Mouse (Mus musculus): Measurements from ENCODE around the gene Rbpjl. TPM values are rescaled to one million over a fixed set of nuclear protein-coding genes. Genes with fewer than 3 reads are reported as not detected.

Rbpjl gene
- polyA plus RNA-seq, 1 experiment from 2014 or later: 10.4 TPM

GRCm38 (mm10) chr2:164428451-164428850, 25.5 kb downstream of the Rbpjl start:
- no peak overlapping the region for H3K9ac ChIP-seq (ENCODE audit: low read length)
- DNase-seq (ENCODE audit: low spot score) (no peak), ATAC-seq (replicated peaks; ENCODE audit: low FRiP score, low TSS enrichment, low read depth) (no peak)
- peaks cover 32% of the 10 kb centered on the region for H3K4me1 ChIP-seq (replicated peaks; ENCODE audit: control insufficient read depth, insufficient read depth, low read length)
- no peak overlapping the region for H3K27ac ChIP-seq (ENCODE audit: low read depth)
- no peaks in the 10 kb centered on the region for H3K9me3 ChIP-seq (ENCODE audit: control insufficient read depth, low read length)
- H3K4me3 ChIP-seq (ENCODE audit: low read depth, low read length): no peak overlapping the region
- no peak overlapping the region for H3K4me2 ChIP-seq (ENCODE audit: low read length)
- 33% methylated on average over 5 of the region's 5 CpGs for WGBS
- no peaks in the 10 kb centered on the region for H3K27me3 ChIP-seq (replicated peaks; ENCODE audit: control insufficient read depth, insufficient read depth, low read length)
- H3K36me3 ChIP-seq (ENCODE audit: control insufficient read depth, insufficient read depth, low read length): peaks cover 58% of the 10 kb centered on the region

DNA sequence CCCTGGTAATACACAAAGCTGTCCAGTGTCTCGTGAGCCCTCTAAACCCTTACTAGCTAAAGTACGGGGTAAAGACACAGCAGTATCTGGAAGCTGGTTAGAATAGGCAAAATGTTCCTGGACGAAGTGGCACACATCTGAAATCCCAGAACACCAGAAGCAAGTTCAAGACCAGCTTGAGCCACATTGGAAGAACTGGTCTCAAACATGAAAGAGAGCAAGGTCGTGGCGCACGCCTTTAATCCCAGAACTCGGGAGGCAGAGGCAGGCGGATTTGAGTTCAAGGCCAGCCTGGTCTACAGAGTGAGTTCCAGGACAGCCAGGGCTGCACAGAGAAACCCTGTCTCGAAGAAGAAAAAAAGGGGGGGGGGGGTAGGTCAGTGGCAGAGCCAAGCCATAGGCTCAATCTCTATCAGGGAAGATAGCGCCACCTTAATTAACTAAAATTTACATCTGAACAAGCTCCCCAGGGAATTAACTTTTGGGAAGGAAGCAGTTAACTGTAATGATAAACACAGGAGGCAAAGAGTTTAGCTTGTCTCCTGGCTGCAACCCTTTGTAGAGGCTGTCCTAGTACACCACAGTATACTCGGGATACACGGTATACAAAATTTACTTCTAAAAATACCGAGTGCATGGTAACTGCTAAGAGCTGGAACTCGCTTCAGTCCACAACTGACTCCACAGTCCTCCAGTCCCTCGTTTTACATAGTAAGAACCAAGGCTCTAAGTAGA, 27.1 kb downstream of the Rbpjl start:
- WGBS: 55% methylated on average over 15 of the region's 15 CpGs
- ATAC-seq (replicated peaks; ENCODE audit: low FRiP score, low TSS enrichment, low read depth) (no peak), DNase-seq (ENCODE audit: low spot score) (no peak)
- H3K4me3 ChIP-seq (ENCODE audit: low read depth, low read length): no peak overlapping the region
- no peaks in the 10 kb centered on the region for H3K27me3 ChIP-seq (replicated peaks; ENCODE audit: control insufficient read depth, insufficient read depth, low read length)
- no peaks in the 10 kb centered on the region for H3K9me3 ChIP-seq (ENCODE audit: control insufficient read depth, low read length)
- no peak overlapping the region for H3K9ac ChIP-seq (ENCODE audit: low read length)
- no peak overlapping the region for H3K4me2 ChIP-seq (ENCODE audit: low read length)
- H3K27ac ChIP-seq (ENCODE audit: low read depth): peak overlapping the region; percentile 29
- H3K4me1 ChIP-seq (replicated peaks; ENCODE audit: control insufficient read depth, insufficient read depth, low read length): peaks cover 33% of the 10 kb centered on the region
- H3K36me3 ChIP-seq (ENCODE audit: control insufficient read depth, insufficient read depth, low read length): peaks cover 42% of the 10 kb centered on the region

DNA sequence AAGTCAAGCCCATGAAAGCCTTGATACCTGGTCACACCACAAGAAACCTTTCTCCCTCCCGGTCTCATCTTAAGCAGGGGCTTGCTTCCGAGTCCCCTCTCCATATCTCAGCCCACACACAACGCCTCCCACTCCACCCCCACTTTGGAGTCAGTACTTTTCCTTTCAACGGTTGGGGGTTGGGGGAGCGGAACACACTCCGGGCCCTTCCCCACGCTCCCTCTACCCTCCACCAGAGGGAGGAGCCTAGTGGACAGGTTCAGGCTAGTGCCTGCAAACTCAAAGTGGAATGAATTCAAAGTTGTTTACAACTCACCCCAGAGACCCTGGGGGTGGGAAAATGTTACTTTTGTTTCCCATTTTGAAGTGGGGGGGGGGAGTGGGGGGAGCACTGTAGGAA, 27.8 kb downstream of the Rbpjl start:
- Histone ChIP-seq H3K9me3 (ENCODE audit: control insufficient read depth, low read length) (no peaks in the 10 kb centered on the region), H3K36me3 (ENCODE audit: control insufficient read depth, insufficient read depth, low read length) (peaks cover 36% of the 10 kb centered on the region), H3K27ac (ENCODE audit: low read depth) (peak overlapping the region; percentile 29), H3K27me3 (replicated peaks; ENCODE audit: control insufficient read depth, insufficient read depth, low read length) (no peaks in the 10 kb centered on the region), H3K9ac (ENCODE audit: low read length) (no peak overlapping the region), H3K4me1 (replicated peaks; ENCODE audit: control insufficient read depth, insufficient read depth, low read length) (peaks cover 33% of the 10 kb centered on the region), H3K4me2 (ENCODE audit: low read length) (peak overlapping the region; percentile 31), H3K4me3 (ENCODE audit: low read depth, low read length) (no peak overlapping the region)
- DNase-seq (ENCODE audit: low spot score) (no peak), ATAC-seq (replicated peaks; ENCODE audit: low FRiP score, low TSS enrichment, low read depth) (no peak)
- WGBS: 7% methylated on average over 7 of the region's 7 CpGs

DNA sequence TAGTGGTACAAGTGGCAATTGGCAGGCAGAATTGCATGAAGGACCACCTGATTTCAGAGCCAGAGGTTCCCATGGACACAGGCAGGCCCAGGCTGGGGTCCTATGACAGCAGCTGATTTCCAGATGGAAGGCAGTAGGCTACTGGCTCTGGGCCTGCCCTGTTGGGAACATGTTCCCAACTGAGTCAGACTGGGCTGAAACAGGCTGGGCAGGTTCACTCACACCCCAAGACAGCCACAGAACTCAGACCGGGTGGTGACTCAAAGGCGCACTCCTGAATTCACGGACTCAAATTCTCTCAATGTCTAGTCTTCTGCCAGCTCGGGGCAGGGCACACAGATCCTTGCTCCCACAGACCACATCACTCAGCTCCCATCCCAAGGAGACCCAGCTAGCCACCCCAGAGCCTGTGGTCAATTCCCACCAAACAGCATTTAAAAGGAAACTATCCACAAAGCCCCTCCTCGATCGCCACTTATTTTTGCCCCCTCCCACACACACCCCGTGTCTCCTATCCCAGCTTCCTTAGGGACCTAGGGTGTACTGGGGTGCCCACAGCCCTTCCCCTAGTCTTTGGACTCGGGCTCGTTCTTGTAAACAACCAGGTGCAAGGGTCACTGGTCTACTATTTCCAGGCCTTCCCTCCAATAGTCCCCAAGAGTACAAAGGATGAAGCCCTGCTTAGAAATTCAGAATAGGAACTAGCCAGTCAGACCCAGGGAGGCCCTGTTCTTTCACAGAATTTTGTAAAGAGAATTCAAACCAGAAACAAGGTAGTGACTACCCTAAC, 28.9 kb downstream of the Rbpjl start:
- Histone ChIP-seq H3K4me1 (replicated peaks; ENCODE audit: control insufficient read depth, insufficient read depth, low read length) (peaks cover 44% of the 10 kb centered on the region), H3K4me3 (ENCODE audit: low read depth, low read length) (no peak overlapping the region), H3K27ac (ENCODE audit: low read depth) (peak overlapping the region; percentile 36; the same call in 1 of the 2 replicates), H3K9me3 (ENCODE audit: control insufficient read depth, low read length) (no peaks in the 10 kb centered on the region), H3K27me3 (replicated peaks; ENCODE audit: control insufficient read depth, insufficient read depth, low read length) (no peaks in the 10 kb centered on the region), H3K36me3 (ENCODE audit: control insufficient read depth, insufficient read depth, low read length) (peaks cover 28% of the 10 kb centered on the region), H3K9ac (ENCODE audit: low read length) (no peak overlapping the region), H3K4me2 (ENCODE audit: low read length) (peak overlapping the region; percentile 28)
- ATAC-seq (replicated peaks; ENCODE audit: low FRiP score, low TSS enrichment, low read depth) (no peak), DNase-seq (ENCODE audit: low spot score) (no peak)
- whole genome bisulfite sequencing: 57% methylated on average over 9 of the region's 9 CpGs

- no peak for ATAC-seq (replicated peaks; ENCODE audit: low FRiP score, low TSS enrichment, low read depth)
- no peak for DNase-seq (ENCODE audit: low spot score)
These were observed 29.7 kb downstream of the Rbpjl start for GRCm38 (mm10) chr2:164432541-164433191.

DNA sequence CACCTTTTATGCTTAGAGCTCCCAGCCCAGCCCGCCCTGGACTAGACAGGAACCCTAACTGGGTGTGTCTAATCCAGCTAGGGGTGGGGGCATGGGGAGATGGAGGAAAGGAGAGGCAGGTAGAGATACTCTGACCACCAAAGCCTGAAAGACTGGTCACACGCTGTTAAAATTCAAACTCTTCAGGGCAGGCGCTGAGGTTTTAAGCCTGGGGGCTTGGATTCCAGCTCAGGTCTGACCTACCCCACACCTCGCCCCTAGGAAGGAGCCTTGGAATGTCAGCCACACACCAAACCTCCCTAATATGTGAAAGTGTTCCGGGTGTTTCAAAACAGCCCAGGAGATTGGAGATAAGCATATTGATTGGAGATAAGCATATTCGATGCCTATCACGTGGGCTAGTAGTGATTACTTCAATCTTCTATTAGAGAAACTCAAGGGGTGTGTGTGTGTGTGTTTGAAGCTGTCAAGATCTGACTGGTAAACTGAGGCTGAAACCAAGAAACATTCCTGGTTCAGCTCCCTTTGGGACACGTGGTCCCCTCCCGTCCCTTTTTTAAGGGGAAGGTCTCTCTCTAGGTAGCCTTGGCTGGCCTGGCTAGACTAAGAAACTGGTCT, 30.4 kb downstream of the Rbpjl start:
- Histone ChIP-seq H3K36me3 (ENCODE audit: control insufficient read depth, insufficient read depth, low read length) (peaks cover 13% of the 10 kb centered on the region; the same call in 1 of the 2 replicates), H3K9ac (ENCODE audit: low read length) (no peak overlapping the region), H3K4me3 (ENCODE audit: low read depth, low read length) (no peak overlapping the region), H3K27ac (ENCODE audit: low read depth) (peak overlapping the region; percentile 36), H3K9me3 (ENCODE audit: control insufficient read depth, low read length) (no peaks in the 10 kb centered on the region), H3K27me3 (replicated peaks; ENCODE audit: control insufficient read depth, insufficient read depth, low read length) (no peaks in the 10 kb centered on the region), H3K4me1 (replicated peaks; ENCODE audit: control insufficient read depth, insufficient read depth, low read length) (peaks cover 44% of the 10 kb centered on the region), H3K4me2 (ENCODE audit: low read length) (peak overlapping the region; percentile 28)
- WGBS: 64% methylated on average over 9 of the region's 9 CpGs
- ATAC-seq (replicated peaks; ENCODE audit: low FRiP score, low TSS enrichment, low read depth): no peak
- DNase-seq (ENCODE audit: low spot score): no peak

More at GRCm38 (mm10) chr2:164432541-164433191, 29.7 kb downstream of the Rbpjl start:
- Histone ChIP-seq H3K4me2 (ENCODE audit: low read length) (peak overlapping the region; percentile 28), H3K4me3 (ENCODE audit: low read depth, low read length) (no peak overlapping the region), H3K9ac (ENCODE audit: low read length) (0 out of 2 replicates have a peak overlapping the region, but pooled peaks have one; percentile 12), H3K27me3 (replicated peaks; ENCODE audit: control insufficient read depth, insufficient read depth, low read length) (no peaks in the 10 kb centered on the region), H3K4me1 (replicated peaks; ENCODE audit: control insufficient read depth, insufficient read depth, low read length) (peaks cover 44% of the 10 kb centered on the region), H3K36me3 (ENCODE audit: control insufficient read depth, insufficient read depth, low read length) (peaks cover 20% of the 10 kb centered on the region; the same call in 1 of the 2 replicates), H3K9me3 (ENCODE audit: control insufficient read depth, low read length) (no peaks in the 10 kb centered on the region), H3K27ac (ENCODE audit: low read depth) (peak overlapping the region; percentile 36)
- 19% methylated on average over 22 of the region's 22 CpGs for WGBS

GRCm38 (mm10) chr2:164434681-164435080, 31.7 kb downstream of the Rbpjl start:
- DNase-seq (ENCODE audit: low spot score): no peak
- 0 out of 2 replicates have a peak, but pooled peaks cover under 1% of the 10 kb centered on the region for H3K36me3 ChIP-seq (ENCODE audit: control insufficient read depth, insufficient read depth, low read length)
- H3K4me2 ChIP-seq (ENCODE audit: low read length): no peak overlapping the region
- no peak overlapping the region for H3K9ac ChIP-seq (ENCODE audit: low read length)
- H3K27ac ChIP-seq (ENCODE audit: low read depth): peak overlapping the region; percentile 57
- ATAC-seq (replicated peaks; ENCODE audit: low FRiP score, low TSS enrichment, low read depth): no peak
- no peak overlapping the region for H3K4me3 ChIP-seq (ENCODE audit: low read depth, low read length)
- no peaks in the 10 kb centered on the region for H3K9me3 ChIP-seq (ENCODE audit: control insufficient read depth, low read length)
- H3K4me1 ChIP-seq (replicated peaks; ENCODE audit: control insufficient read depth, insufficient read depth, low read length): peaks cover 44% of the 10 kb centered on the region
- no peaks in the 10 kb centered on the region for H3K27me3 ChIP-seq (replicated peaks; ENCODE audit: control insufficient read depth, insufficient read depth, low read length)
- WGBS: 63% methylated on average over 3 of the region's 3 CpGs
